Mouse (Mus musculus): ENCODE results near the gene Gan. TPM values are rescaled to one million over a fixed set of nuclear protein-coding genes. Genes with fewer than 3 reads are reported as not detected.

Gene Gan
- polyA plus RNA-seq, 1 experiment from 2014 or later: 4.1 TPM

GRCm38 (mm10) chr8:117244601-117245000 is 86.7 kb downstream of the Gan start:
- Histone ChIP-seq H3K9me3 (ENCODE audit: control insufficient read depth, low read length) (no peaks in the 10 kb centered on the region), H3K36me3 (ENCODE audit: control insufficient read depth, insufficient read depth, low read length) (no peaks in the 10 kb centered on the region), H3K4me1 (ENCODE audit: control insufficient read depth, insufficient read depth, low read length) (no peaks in the 10 kb centered on the region), H3K4me3 (ENCODE audit: low read depth, low read length) (no peak overlapping the region), H3K27me3 (ENCODE audit: control insufficient read depth, insufficient read depth, low read length) (no peaks in the 10 kb centered on the region), H3K27ac (ENCODE audit: low read depth, low read length) (no peak overlapping the region), H3K9ac (replicated peaks; ENCODE audit: low read depth, low read length) (no peak overlapping the region), H3K4me2 (ENCODE audit: low read depth, low read length) (no peak overlapping the region)
- no peak for ATAC-seq (ENCODE audit: low read depth)
- 48% methylated on average over 6 of the region's 6 CpGs for WGBS

GRCm38 (mm10) chr8:117248341-117248740 is 90.4 kb downstream of the Gan start:
- no peaks in the 10 kb centered on the region for H3K36me3 ChIP-seq (ENCODE audit: control insufficient read depth, insufficient read depth, low read length)

GRCm38 (mm10) chr8:117251086-117251681 is 93.2 kb downstream of the Gan start:
- ATAC-seq (ENCODE audit: low read depth): no peak
- Histone ChIP-seq H3K36me3 (ENCODE audit: control insufficient read depth, insufficient read depth, low read length) (no peaks in the 10 kb centered on the region), H3K4me3 (ENCODE audit: low read depth, low read length) (no peak overlapping the region), H3K27ac (ENCODE audit: low read depth, low read length) (no peak overlapping the region), H3K9me3 (ENCODE audit: control insufficient read depth, low read length) (no peaks in the 10 kb centered on the region), H3K9ac (replicated peaks; ENCODE audit: low read depth, low read length) (no peak overlapping the region), H3K27me3 (ENCODE audit: control insufficient read depth, insufficient read depth, low read length) (no peaks in the 10 kb centered on the region), H3K4me2 (ENCODE audit: low read depth, low read length) (no peak overlapping the region), H3K4me1 (ENCODE audit: control insufficient read depth, insufficient read depth, low read length) (no peaks in the 10 kb centered on the region)
- 39% methylated on average over 7 of the region's 7 CpGs for WGBS

More at GRCm38 (mm10) chr8:117248341-117248740, 90.4 kb downstream of the Gan start:
- Histone ChIP-seq H3K9ac (replicated peaks; ENCODE audit: low read depth, low read length) (no peak overlapping the region), H3K4me3 (ENCODE audit: low read depth, low read length) (no peak overlapping the region), H3K4me2 (ENCODE audit: low read depth, low read length) (no peak overlapping the region), H3K4me1 (ENCODE audit: control insufficient read depth, insufficient read depth, low read length) (no peaks in the 10 kb centered on the region), H3K27me3 (ENCODE audit: control insufficient read depth, insufficient read depth, low read length) (no peaks in the 10 kb centered on the region), H3K27ac (ENCODE audit: low read depth, low read length) (no peak overlapping the region), H3K9me3 (ENCODE audit: control insufficient read depth, low read length) (no peaks in the 10 kb centered on the region)
- no peak for ATAC-seq (ENCODE audit: low read depth)
- WGBS: 87% methylated on average over 11 of the region's 11 CpGs

GRCm38 (mm10) chr8:117252650-117253049 is 94.7 kb downstream of the Gan start:
- ATAC-seq (ENCODE audit: low read depth): no peak
- whole genome bisulfite sequencing: 94% methylated on average over 8 of the region's 8 CpGs
- Histone ChIP-seq H3K4me1 (ENCODE audit: control insufficient read depth, insufficient read depth, low read length) (no peaks in the 10 kb centered on the region), H3K27ac (ENCODE audit: low read depth, low read length) (no peak overlapping the region), H3K36me3 (ENCODE audit: control insufficient read depth, insufficient read depth, low read length) (no peaks in the 10 kb centered on the region), H3K9me3 (ENCODE audit: control insufficient read depth, low read length) (no peaks in the 10 kb centered on the region), H3K4me2 (ENCODE audit: low read depth, low read length) (no peak overlapping the region), H3K27me3 (ENCODE audit: control insufficient read depth, insufficient read depth, low read length) (no peaks in the 10 kb centered on the region; the same call in 1 of the 2 replicates), H3K4me3 (ENCODE audit: low read depth, low read length) (no peak overlapping the region), H3K9ac (replicated peaks; ENCODE audit: low read depth, low read length) (no peak overlapping the region)

- Histone ChIP-seq H3K4me1 (ENCODE audit: control insufficient read depth, insufficient read depth, low read length) (no peaks in the 10 kb centered on the region), H3K4me3 (ENCODE audit: low read depth, low read length) (no peak overlapping the region), H3K4me2 (ENCODE audit: low read depth, low read length) (no peak overlapping the region), H3K9ac (replicated peaks; ENCODE audit: low read depth, low read length) (no peak overlapping the region), H3K27ac (ENCODE audit: low read depth, low read length) (no peak overlapping the region; the same call in 1 of the 2 replicates), H3K27me3 (ENCODE audit: control insufficient read depth, insufficient read depth, low read length) (no peaks in the 10 kb centered on the region; the same call in 1 of the 2 replicates), H3K9me3 (ENCODE audit: control insufficient read depth, low read length) (no peaks in the 10 kb centered on the region), H3K36me3 (ENCODE audit: control insufficient read depth, insufficient read depth, low read length) (no peaks in the 10 kb centered on the region)
- 94% methylated on average over 17 of the region's 17 CpGs for WGBS
- ATAC-seq (ENCODE audit: low read depth): no peak
Observed at GRCm38 (mm10) chr8:117253390-117254269, 95.7 kb downstream of the Gan start.

- WGBS: 86% methylated on average over 6 of the region's 6 CpGs
- Histone ChIP-seq H3K4me2 (ENCODE audit: low read depth, low read length) (no peak overlapping the region), H3K9ac (replicated peaks; ENCODE audit: low read depth, low read length) (no peak overlapping the region)
Observed at GRCm38 (mm10) chr8:117254496-117254895, 96.6 kb downstream of the Gan start.

GRCm38 (mm10) chr8:117256292-117256938 is 98.5 kb downstream of the Gan start:
- Histone ChIP-seq H3K27ac (ENCODE audit: low read depth, low read length) (peak overlapping the region; percentile 96), H3K4me2 (ENCODE audit: low read depth, low read length) (peak overlapping the region; percentile 98), H3K36me3 (ENCODE audit: control insufficient read depth, insufficient read depth, low read length) (no peaks in the 10 kb centered on the region), H3K9me3 (ENCODE audit: control insufficient read depth, low read length) (no peaks in the 10 kb centered on the region), H3K4me1 (ENCODE audit: control insufficient read depth, insufficient read depth, low read length) (peaks cover 15% of the 10 kb centered on the region), H3K4me3 (ENCODE audit: low read depth, low read length) (peak overlapping the region; percentile 98), H3K27me3 (ENCODE audit: control insufficient read depth, insufficient read depth, low read length) (no peaks in the 10 kb centered on the region; the same call in 1 of the 2 replicates), H3K9ac (replicated peaks; ENCODE audit: low read depth, low read length) (peak overlapping the region; percentile 100)
- ATAC-seq (ENCODE audit: low read depth): peak; percentile 84
- WGBS: under 1% methylated on average over 60 of the region's 92 CpGs

More at GRCm38 (mm10) chr8:117254496-117254895, 96.6 kb downstream of the Gan start:
- no peaks in the 10 kb centered on the region for H3K36me3 ChIP-seq (ENCODE audit: control insufficient read depth, insufficient read depth, low read length)
- H3K9me3 ChIP-seq (ENCODE audit: control insufficient read depth, low read length): no peaks in the 10 kb centered on the region
- no peaks in the 10 kb centered on the region; the same call in 1 of the 2 replicates for H3K27me3 ChIP-seq (ENCODE audit: control insufficient read depth, insufficient read depth, low read length)
- H3K4me1 ChIP-seq (ENCODE audit: control insufficient read depth, insufficient read depth, low read length): no peaks in the 10 kb centered on the region
- ATAC-seq (ENCODE audit: low read depth): no peak
- no peak overlapping the region for H3K4me3 ChIP-seq (ENCODE audit: low read depth, low read length)
- H3K27ac ChIP-seq (ENCODE audit: low read depth, low read length): no peak overlapping the region

- peak within 1 kb of the TSS; percentile 98 for H3K4me3 ChIP-seq (ENCODE audit: low read depth, low read length)
- no peaks in the 10 kb centered on the region; the same call in 1 of the 2 replicates for H3K27me3 ChIP-seq (ENCODE audit: control insufficient read depth, insufficient read depth, low read length)
- ATAC-seq (ENCODE audit: low read depth): peak; percentile 29
- H3K4me1 ChIP-seq (ENCODE audit: control insufficient read depth, insufficient read depth, low read length): peaks cover 23% of the 10 kb centered on the region
- peak within 1 kb of the TSS; percentile 96 for H3K27ac ChIP-seq (ENCODE audit: low read depth, low read length)
- H3K9me3 ChIP-seq (ENCODE audit: control insufficient read depth, low read length): no peaks in the 10 kb centered on the region
- H3K36me3 ChIP-seq (ENCODE audit: control insufficient read depth, insufficient read depth, low read length): no peaks in the 10 kb centered on the region
- peak within 1 kb of the TSS; percentile 100 for H3K9ac ChIP-seq (replicated peaks; ENCODE audit: low read depth, low read length)
- under 1% methylated on average over 51 of the region's 65 CpGs for WGBS
- peak within 1 kb of the TSS; percentile 98 for H3K4me2 ChIP-seq (ENCODE audit: low read depth, low read length)
Observed at GRCm38 (mm10) chr8:117257029-117257820, 99.3 kb downstream of the Gan start, which contains the start of gene Cmip. Gene Cmip (plus strand): TSS chr8:117257064.
